Mouse (Mus musculus) kidney, postnatal 0 days (tissue): ENCODE data around the gene Ppat. TPM values are rescaled to one million over a fixed set of nuclear protein-coding genes. Genes with fewer than 3 reads are reported as not detected.

Source experiments
- ATAC-seq: fragments of 200-750 bp; cut with Nextera tagmentation; replicated peaks from 2 replicates; pipeline ENCODE4 v1.8.0; 2017; ENCODE audit warnings: low read depth, moderate number of reproducible peaks, moderate TSS enrichment, moderate library complexity; ENCODE audit not compliant: low FRiP score
- DNase-seq: peaks from one replicate; pipeline ENCODE4 v3.0.0-alpha.2; 2016; ENCODE audit warnings: low spot score
- H3K27ac ChIP-seq: fragments of 300-500 bp; sonication (generic); 2 replicates; pipeline ENCODE4 v1.5.1; 2014; ENCODE audit warnings: mild to moderate bottlenecking
- H3K27me3 ChIP-seq: fragments of 300-500 bp; sonication (generic); 2 replicates; pipeline ENCODE4 v1.6.1; 2014; ENCODE audit warnings: low read length, mixed read lengths; ENCODE audit not compliant: insufficient read depth
- H3K36me3 ChIP-seq: fragments of 300-500 bp; sonication (generic); 2 replicates; pipeline ENCODE4 v1.6.1; 2014; ENCODE audit warnings: low read length, mixed read lengths; ENCODE audit not compliant: insufficient read depth
- H3K4me1 ChIP-seq: fragments of 300-500 bp; sonication (generic); replicated peaks from 2 replicates; pipeline ENCODE4 v1.6.1; 2014; ENCODE audit warnings: antibody characterized with exemption, low read length, mixed read lengths; ENCODE audit not compliant: insufficient read depth
- H3K4me2 ChIP-seq: fragments of 300-500 bp; sonication (generic); 2 replicates; pipeline ENCODE4 v1.6.1; 2014; ENCODE audit warnings: mild to moderate bottlenecking, low read length, moderate library complexity, mixed read lengths
- H3K4me3 ChIP-seq: fragments of 300-500 bp; sonication (generic); replicated peaks from 2 replicates; pipeline ENCODE4 v1.5.1; 2014; ENCODE audit warnings: low read depth, low read length
- H3K9ac ChIP-seq: fragments of 300-500 bp; sonication (generic); 2 replicates; pipeline ENCODE4 v1.6.1; 2014; ENCODE audit warnings: low read depth, low read length
- H3K9me3 ChIP-seq: fragments of 300-500 bp; sonication (generic); replicated peaks from 2 replicates; pipeline ENCODE4 v1.6.1; 2016; ENCODE audit warnings: low read length, inconsistent platforms, mixed read lengths
- CTCF ChIP-seq: IDR thresholded peaks from 2 replicates; pipeline ENCODE4 v1.5.1; 2016; ENCODE audit warnings: antibody characterized with exemption, low read depth, mild to moderate bottlenecking, moderate library complexity
- WGBS: fragments of 180-500 bp; shearing (Covaris S2); extraction: QIAGEN DNeasy Blood & Tissue Kit; methylation state at CpG from one replicate; pipeline ENCODE4 v1.1.7; 2014; 5-methylcytosine and 5-hydroxymethylcytosine counted together
- polyA plus RNA-seq: library from polyadenylated mRNA; unstranded; fragments of >200 nt; fragmentation: Nextera tagmentation; extraction: Ambion mirVana; gene quantifications from 2 replicates; pipeline ENCODE4 v1.2.1, GENCODE M21; 2015

Gene Ppat
- polyA plus RNA-seq, 1 experiment from 2014 or later, result 35.9 TPM

GRCm38 (mm10) chr5:76944965-76945677, 6.3 kb downstream of the Ppat start:
- no peak for ATAC-seq
- WGBS, result 43% methylated on average over 6 of the region's 6 CpGs

GRCm38 (mm10) chr5:76942505-76942904, 8.9 kb downstream of the Ppat start:
- Histone ChIP-seq H3K4me3 (no peak overlapping the region), H3K36me3 (no peaks in the 10 kb centered on the region), H3K4me2 (no peak overlapping the region), H3K27me3 (no peaks in the 10 kb centered on the region), H3K4me1 (peaks cover 10% of the 10 kb centered on the region; the same call in 1 of the 2 replicates), H3K27ac (peak overlapping the region; percentile 64), H3K9ac (no peak overlapping the region), H3K9me3 (no peaks in the 10 kb centered on the region)
- no peak for TF ChIP-seq CTCF
- ATAC-seq (peak; percentile 89), DNase-seq (no peak)
- WGBS, result 53% methylated on average over 4 of the region's 4 CpGs

More at GRCm38 (mm10) chr5:76944965-76945677, 6.3 kb downstream of the Ppat start:
- Histone ChIP-seq H3K27ac (no peak overlapping the region; the same call in 1 of the 2 replicates), H3K36me3 (no peaks in the 10 kb centered on the region), H3K9me3 (no peaks in the 10 kb centered on the region), H3K9ac (no peak overlapping the region), H3K4me1 (peaks cover 10% of the 10 kb centered on the region; the same call in 1 of the 2 replicates), H3K4me2 (no peak overlapping the region), H3K27me3 (no peaks in the 10 kb centered on the region), H3K4me3 (no peak overlapping the region)
- TF ChIP-seq CTCF, result no peak
- DNase-seq, result no peak

GRCm38 (mm10) chr5:76941975-76942374, 9.4 kb downstream of the Ppat start:
- H3K27ac ChIP-seq, result peak overlapping the region; percentile 37; the same call in 1 of the 2 replicates
- H3K9me3 ChIP-seq, result no peaks in the 10 kb centered on the region
- no peak overlapping the region for H3K4me3 ChIP-seq
- H3K4me1 ChIP-seq, result peaks cover 5% of the 10 kb centered on the region; the same call in 1 of the 2 replicates
- H3K4me2 ChIP-seq, result no peak overlapping the region
- TF ChIP-seq CTCF, result no peak
- 74% methylated on average over 4 of the region's 4 CpGs for WGBS
- ATAC-seq (no peak), DNase-seq (no peak)
- H3K27me3 ChIP-seq, result no peaks in the 10 kb centered on the region
- H3K36me3 ChIP-seq, result no peaks in the 10 kb centered on the region
- no peak overlapping the region for H3K9ac ChIP-seq

- H3K4me3 ChIP-seq, result no peak overlapping the region
- TF ChIP-seq CTCF, result no peak
- no peaks in the 10 kb centered on the region for H3K4me1 ChIP-seq
- DNase-seq (no peak), ATAC-seq (no peak)
- no peaks in the 10 kb centered on the region for H3K9me3 ChIP-seq
- H3K27me3 ChIP-seq, result no peaks in the 10 kb centered on the region
- no peaks in the 10 kb centered on the region for H3K36me3 ChIP-seq
- H3K4me2 ChIP-seq, result no peak overlapping the region
- 95% methylated on average over 8 of the region's 8 CpGs for whole genome bisulfite sequencing
- H3K27ac ChIP-seq, result no peak overlapping the region
- no peak overlapping the region for H3K9ac ChIP-seq
Measured at GRCm38 (mm10) chr5:76939717-76940116, 11.7 kb downstream of the Ppat start.

- 52% methylated on average over 7 of the region's 7 CpGs for WGBS
- Histone ChIP-seq H3K4me2 (peak overlapping the region; percentile 36), H3K36me3 (peaks cover 16% of the 10 kb centered on the region), H3K27me3 (no peaks in the 10 kb centered on the region), H3K9ac (no peak overlapping the region), H3K4me1 (0 out of 2 replicates have a peak, but pooled peaks cover 3% of the 10 kb centered on the region), H3K9me3 (0 out of 2 replicates have a peak, but pooled peaks cover 4% of the 10 kb centered on the region), H3K27ac (peak overlapping the region; percentile 80), H3K4me3 (no peak overlapping the region)
- peak; percentile 68; the same call in 1 of the 2 replicates for ATAC-seq
- TF ChIP-seq CTCF, result no peak
- peak; percentile 83 for DNase-seq
Measured at GRCm38 (mm10) chr5:76929180-76929877, 22.0 kb downstream of the Ppat start.

GRCm38 (mm10) chr5:76928124-76928832, 23.1 kb downstream of the Ppat start:
- no peak overlapping the region for H3K9ac ChIP-seq
- H3K9me3 ChIP-seq, result 0 out of 2 replicates have a peak, but pooled peaks cover 4% of the 10 kb centered on the region
- no peaks in the 10 kb centered on the region for H3K27me3 ChIP-seq
- ATAC-seq, result peak; percentile 53
- peaks cover 16% of the 10 kb centered on the region for H3K36me3 ChIP-seq
- peak; percentile 94 for DNase-seq
- H3K4me2 ChIP-seq, result peak overlapping the region; percentile 36
- peak overlapping the region; percentile 80 for H3K27ac ChIP-seq
- H3K4me3 ChIP-seq, result peak overlapping the region; percentile 10; the same call in 1 of the 2 replicates
- 0 out of 2 replicates have a peak, but pooled peaks cover 3% of the 10 kb centered on the region for H3K4me1 ChIP-seq
- WGBS, result 57% methylated on average over 16 of the region's 16 CpGs
- no peak for TF ChIP-seq CTCF
